Mouse (Mus musculus): ENCODE results near the gene Lhx8. TPM values are rescaled to one million over a fixed set of nuclear protein-coding genes. Genes with fewer than 3 reads are reported as not detected.

Gene Lhx8
- total RNA-seq, 1 experiment = not detected

DNA sequence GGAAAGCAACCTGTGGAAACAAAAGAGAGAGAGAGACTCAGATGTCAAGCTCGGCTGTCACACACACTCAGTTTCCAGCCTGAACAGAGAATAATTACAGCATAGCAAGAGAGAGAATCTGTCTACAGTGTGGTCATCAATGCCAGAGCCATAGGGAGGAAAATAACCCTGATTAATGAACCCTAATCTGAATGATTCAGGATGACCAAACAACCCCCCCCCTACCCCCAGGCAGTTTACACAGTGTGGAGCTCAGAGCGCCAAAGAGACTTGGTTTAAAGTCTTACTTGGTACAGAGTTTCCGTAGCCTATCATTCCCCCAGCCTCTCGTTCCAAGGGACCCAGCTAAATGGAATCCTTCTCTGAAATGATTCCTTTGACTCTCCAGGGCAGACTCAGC lies 45.1 kb downstream of the Lhx8 start:
- H3K4me1 ChIP-seq (ENCODE audit: control insufficient read depth in 2 of 2, insufficient read depth in 2 of 2, low read length in 2 of 2, poor library complexity in 1 of 2) = no peaks in the 10 kb centered on the region
- no peaks in the 10 kb centered on the region for H3K9me3 ChIP-seq (ENCODE audit: control insufficient read depth, insufficient read depth, low read depth, low read length)
- H3K4me3 ChIP-seq (ENCODE audit: insufficient read depth in 1 of 2, low read depth in 1 of 2, low read length in 2 of 2, poor library complexity in 1 of 2, severe bottlenecking in 1 of 2) = no peak overlapping the region
- H3K9ac ChIP-seq (ENCODE audit: insufficient read depth, low read depth, low read length, poor library complexity, severe bottlenecking) = no peak overlapping the region
- H3K27ac ChIP-seq (ENCODE audit: insufficient read depth, low read depth, low read length, poor library complexity, severe bottlenecking) = no peak overlapping the region
- TF ChIP-seq MAFK (IDR thresholded peaks at IDR 0.05; ENCODE audit: insufficient read depth, low read depth, low read length) = no peak
- no peak for TF ChIP-seq ZC3H11A (IDR thresholded peaks at IDR 0.05; ENCODE audit: borderline replicate concordance, low read depth, low read length)
- TF ChIP-seq CHD2 (IDR thresholded peaks at IDR 0.05; ENCODE audit: low read depth, low read length) = no peak
- no peak for TF ChIP-seq HCFC1 (IDR thresholded peaks at IDR 0.05; ENCODE audit: borderline replicate concordance, insufficient read depth, low read length)
- TF ChIP-seq ZNF384 (IDR thresholded peaks at IDR 0.05; ENCODE audit: low read depth, low read length) = no peak
- no peaks in the 10 kb centered on the region for H3K36me3 ChIP-seq (ENCODE audit: control insufficient read depth, insufficient read depth, low read length, poor library complexity, severe bottlenecking)
- in situ Hi-C loops (cut with MboI; ENCODE audit: low sequenced_read_pairs in 2 of 2, unreplicated experiment in 2 of 2) = no loop called here
- DNase-seq (ENCODE audit: low read depth, low spot score) = no peak

GRCm38 (mm10) chr3:154284260-154284659 lies 46.2 kb downstream of the Lhx8 start:
- Histone ChIP-seq H3K9me3 (ENCODE audit: control insufficient read depth, insufficient read depth, low read depth, low read length) (no peaks in the 10 kb centered on the region), H3K36me3 (ENCODE audit: control insufficient read depth, insufficient read depth, low read length, poor library complexity, severe bottlenecking) (no peaks in the 10 kb centered on the region), H3K9ac (ENCODE audit: insufficient read depth, low read depth, low read length, poor library complexity, severe bottlenecking) (no peak overlapping the region), H3K4me3 (ENCODE audit: insufficient read depth in 1 of 2, low read depth in 1 of 2, low read length in 2 of 2, poor library complexity in 1 of 2, severe bottlenecking in 1 of 2) (no peak overlapping the region), H3K4me1 (ENCODE audit: control insufficient read depth in 2 of 2, insufficient read depth in 2 of 2, low read length in 2 of 2, poor library complexity in 1 of 2) (no peaks in the 10 kb centered on the region), H3K27ac (ENCODE audit: insufficient read depth, low read depth, low read length, poor library complexity, severe bottlenecking) (no peak overlapping the region)
- no peak for DNase-seq (ENCODE audit: low read depth, low spot score)
- TF ChIP-seq CHD2 (IDR thresholded peaks at IDR 0.05; ENCODE audit: low read depth, low read length) (no peak), ZC3H11A (IDR thresholded peaks at IDR 0.05; ENCODE audit: borderline replicate concordance, low read depth, low read length) (no peak)
- in situ Hi-C loops (cut with MboI; ENCODE audit: low sequenced_read_pairs in 2 of 2, unreplicated experiment in 2 of 2) = no loop called here

DNA sequence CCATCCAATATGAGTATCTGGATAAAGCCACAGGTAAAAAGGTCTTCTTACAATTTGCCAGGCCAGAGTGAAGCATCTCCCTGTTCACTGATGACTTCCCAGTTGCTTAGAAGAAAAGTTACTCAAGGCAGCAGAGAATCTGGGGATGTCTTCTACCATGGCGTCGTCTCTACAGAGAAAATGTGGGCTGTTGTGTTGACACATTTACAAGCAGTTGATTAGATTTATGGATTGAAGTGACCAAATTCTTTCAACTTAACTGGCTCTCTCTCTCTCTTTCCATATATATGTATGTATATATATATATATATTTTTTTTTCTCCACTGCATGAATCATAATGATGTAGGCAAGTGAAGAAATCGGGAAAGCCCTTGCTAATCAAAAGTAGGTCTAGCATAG lies 55.8 kb downstream of the Lhx8 start:
- no peaks in the 10 kb centered on the region for H3K9me3 ChIP-seq (ENCODE audit: control insufficient read depth, insufficient read depth, low read depth, low read length)
- in situ Hi-C loops (cut with MboI; ENCODE audit: low sequenced_read_pairs in 2 of 2, unreplicated experiment in 2 of 2) = loop anchor here in 1 of 2 experiments (5.0 kb wide), 1 partner anchor 298 kb away; no protein-coding TSS in a partner anchor
- H3K36me3 ChIP-seq (ENCODE audit: control insufficient read depth, insufficient read depth, low read length, poor library complexity, severe bottlenecking) = no peaks in the 10 kb centered on the region
- TF ChIP-seq HCFC1 (IDR thresholded peaks at IDR 0.05; ENCODE audit: borderline replicate concordance, insufficient read depth, low read length) = no peak
- TF ChIP-seq ZC3H11A (IDR thresholded peaks at IDR 0.05; ENCODE audit: borderline replicate concordance, low read depth, low read length) = no peak
- no peak for TF ChIP-seq CHD2 (IDR thresholded peaks at IDR 0.05; ENCODE audit: low read depth, low read length)
- no peak for TF ChIP-seq MAFK (IDR thresholded peaks at IDR 0.05; ENCODE audit: insufficient read depth, low read depth, low read length)
- TF ChIP-seq ZNF384 (IDR thresholded peaks at IDR 0.05; ENCODE audit: low read depth, low read length) = no peak
- H3K4me1 ChIP-seq (ENCODE audit: control insufficient read depth in 2 of 2, insufficient read depth in 2 of 2, low read length in 2 of 2, poor library complexity in 1 of 2) = no peaks in the 10 kb centered on the region
- H3K9ac ChIP-seq (ENCODE audit: insufficient read depth, low read depth, low read length, poor library complexity, severe bottlenecking) = no peak overlapping the region
- H3K4me3 ChIP-seq (ENCODE audit: insufficient read depth in 1 of 2, low read depth in 1 of 2, low read length in 2 of 2, poor library complexity in 1 of 2, severe bottlenecking in 1 of 2) = no peak overlapping the region
- DNase-seq (ENCODE audit: low read depth, low spot score) = no peak
- no peak overlapping the region for H3K27ac ChIP-seq (ENCODE audit: insufficient read depth, low read depth, low read length, poor library complexity, severe bottlenecking)

- Histone ChIP-seq H3K4me3 (ENCODE audit: insufficient read depth in 1 of 2, low read depth in 1 of 2, low read length in 2 of 2, poor library complexity in 1 of 2, severe bottlenecking in 1 of 2) (no peak overlapping the region), H3K9ac (ENCODE audit: insufficient read depth, low read depth, low read length, poor library complexity, severe bottlenecking) (no peak overlapping the region), H3K36me3 (ENCODE audit: control insufficient read depth, insufficient read depth, low read length, poor library complexity, severe bottlenecking) (no peaks in the 10 kb centered on the region), H3K27ac (ENCODE audit: insufficient read depth, low read depth, low read length, poor library complexity, severe bottlenecking) (no peak overlapping the region), H3K9me3 (ENCODE audit: control insufficient read depth, insufficient read depth, low read depth, low read length) (no peaks in the 10 kb centered on the region), H3K4me1 (ENCODE audit: control insufficient read depth in 2 of 2, insufficient read depth in 2 of 2, low read length in 2 of 2, poor library complexity in 1 of 2) (no peaks in the 10 kb centered on the region)
- peak; percentile 59 for DNase-seq (ENCODE audit: low read depth, low spot score)
- TF ChIP-seq HCFC1 (IDR thresholded peaks at IDR 0.05; ENCODE audit: borderline replicate concordance, insufficient read depth, low read length) (no peak), ZC3H11A (IDR thresholded peaks at IDR 0.05; ENCODE audit: borderline replicate concordance, low read depth, low read length) (peak; percentile 89)
- in situ Hi-C loops (cut with MboI; ENCODE audit: low sequenced_read_pairs in 2 of 2, unreplicated experiment in 2 of 2) = loop anchor here in 1 of 2 experiments (5.0 kb wide), 1 partner anchor 302 kb away; no protein-coding TSS in a partner anchor
Observed at GRCm38 (mm10) chr3:154269757-154270366, 60.6 kb downstream of the Lhx8 start.

DNA sequence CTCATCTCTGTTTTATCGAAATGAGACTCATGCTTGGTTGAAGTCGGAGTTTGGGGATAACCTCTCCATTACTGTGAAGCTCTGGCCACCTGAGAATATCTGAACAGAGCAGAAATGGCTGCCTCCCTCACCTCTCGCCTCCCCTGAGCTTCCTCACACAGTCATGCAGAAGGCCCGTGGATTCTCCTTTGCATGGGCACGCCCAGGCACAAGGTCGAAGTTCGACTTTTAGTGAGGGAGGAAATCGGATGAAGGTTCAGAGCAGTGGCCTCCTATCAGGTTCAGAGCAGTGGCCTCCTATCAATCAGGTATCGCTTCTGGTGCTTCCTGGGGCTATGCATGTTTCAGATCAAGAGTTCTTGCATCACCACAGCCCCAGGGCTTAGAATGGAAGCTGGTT lies 62.1 kb downstream of the Lhx8 start:
- Histone ChIP-seq H3K36me3 (ENCODE audit: control insufficient read depth, insufficient read depth, low read length, poor library complexity, severe bottlenecking) (no peaks in the 10 kb centered on the region), H3K27ac (ENCODE audit: insufficient read depth, low read depth, low read length, poor library complexity, severe bottlenecking) (no peak overlapping the region), H3K4me1 (ENCODE audit: control insufficient read depth in 2 of 2, insufficient read depth in 2 of 2, low read length in 2 of 2, poor library complexity in 1 of 2) (no peaks in the 10 kb centered on the region), H3K4me3 (ENCODE audit: insufficient read depth in 1 of 2, low read depth in 1 of 2, low read length in 2 of 2, poor library complexity in 1 of 2, severe bottlenecking in 1 of 2) (no peak overlapping the region), H3K9me3 (ENCODE audit: control insufficient read depth, insufficient read depth, low read depth, low read length) (no peaks in the 10 kb centered on the region), H3K9ac (ENCODE audit: insufficient read depth, low read depth, low read length, poor library complexity, severe bottlenecking) (no peak overlapping the region)
- in situ Hi-C loops (cut with MboI; ENCODE audit: low sequenced_read_pairs in 2 of 2, unreplicated experiment in 2 of 2) = no loop called here
- no peak for DNase-seq (ENCODE audit: low read depth, low spot score)
- TF ChIP-seq CHD2 (IDR thresholded peaks at IDR 0.05; ENCODE audit: low read depth, low read length) (no peak), ZC3H11A (IDR thresholded peaks at IDR 0.05; ENCODE audit: borderline replicate concordance, low read depth, low read length) (no peak), ZNF384 (IDR thresholded peaks at IDR 0.05; ENCODE audit: low read depth, low read length) (no peak), HCFC1 (IDR thresholded peaks at IDR 0.05; ENCODE audit: borderline replicate concordance, insufficient read depth, low read length) (no peak), MAFK (IDR thresholded peaks at IDR 0.05; ENCODE audit: insufficient read depth, low read depth, low read length) (no peak)
